Mouse (Mus musculus) bone marrow, adult 2 months (tissue): ENCODE results near the gene Aebp1.

Experiments
- CTCF ChIP-seq: fragments of 200-500 bp; IDR thresholded peaks from 2 replicates; pipeline ENCODE4 v1.5.1; 2011; ENCODE audit warnings: low read length, control low read depth; ENCODE audit not compliant: control insufficient read depth, insufficient read depth
- POLR2A ChIP-seq: fragments of 200-500 bp; IDR thresholded peaks from 2 replicates; pipeline ENCODE4 v1.6.1; 2011; ENCODE audit warnings: low read depth, mild to moderate bottlenecking, control low read depth, low read length, borderline replicate concordance; ENCODE audit not compliant: control insufficient read depth

- TF ChIP-seq CTCF (no peak), POLR2A (no peak)
Observed at GRCm38 (mm10) chr11:5862394-5863105, 803 bp downstream of the Aebp1 start.
